Mouse (Mus musculus): ENCODE measurements around the gene Tanc2.
A peak's percentile ranks its signal among the peaks of the same experiment; 100 is the strongest.

The Tanc2 gene

GRCm38 (mm10) chr11:105964691-105965090 lies 374.9 kb downstream of the Tanc2 start:
- DNase-seq: no peak

GRCm38 (mm10) chr11:105966288-105966687 lies 376.5 kb downstream of the Tanc2 start:
- no peak for DNase-seq

- peak; percentile 69 for DNase-seq
Measured at GRCm38 (mm10) chr11:105967741-105968574, 378.2 kb downstream of the Tanc2 start, which contains the start of gene Ace. Ace (plus strand) TSS chr11:105967945.

- no peak for DNase-seq
Measured at GRCm38 (mm10) chr11:105968948-105969347, 379.2 kb downstream of the Tanc2 start.

- DNase-seq: peak; percentile 82
Measured at GRCm38 (mm10) chr11:105969516-105969915, 379.7 kb downstream of the Tanc2 start.

- DNase-seq: no peak
Measured at GRCm38 (mm10) chr11:105974593-105974992, 384.8 kb downstream of the Tanc2 start.

GRCm38 (mm10) chr11:105975050-105975449 lies 385.3 kb downstream of the Tanc2 start:
- no peak for DNase-seq

GRCm38 (mm10) chr11:105975636-105976035 lies 385.9 kb downstream of the Tanc2 start:
- DNase-seq: no peak

- DNase-seq: no peak
Measured at GRCm38 (mm10) chr11:105978232-105978631, 388.4 kb downstream of the Tanc2 start.

GRCm38 (mm10) chr11:105978634-105979033 lies 388.8 kb downstream of the Tanc2 start:
- peak; percentile 50 for DNase-seq

Measured in lung, postnatal 14 days (tissue).